Mouse (Mus musculus) lung, postnatal 25 days (tissue): ENCODE results near the gene Itch.
A peak's percentile ranks its signal among the peaks of the same experiment; 100 is the strongest.
"Not testable (repeated sequence)": the region's sequence is repeated elsewhere in the genome, so short reads cannot be mapped to it uniquely, and the experiment has no call there.

Experiments
- DNase-seq: peaks from one replicate; pipeline ENCODE4 v3.0.0; 2022; ENCODE audit warnings: low spot score

Itch gene

GRCm38 (mm10) chr2:155149296-155149695 is 16.0 kb downstream of the Itch start:
- DNase-seq = not testable (repeated sequence)

- DNase-seq = peak; percentile 26
These were observed 74.1 kb downstream of the Itch start for GRCm38 (mm10) chr2:155207419-155207818.

- no peak for DNase-seq
These were observed 89.8 kb downstream of the Itch start for GRCm38 (mm10) chr2:155223145-155223544.

GRCm38 (mm10) chr2:155224721-155225120 is 91.4 kb downstream of the Itch start:
- no peak for DNase-seq

- no peak for DNase-seq
These were observed 102.5 kb downstream of the Itch start for GRCm38 (mm10) chr2:155235746-155236361.

GRCm38 (mm10) chr2:155236362-155236992 is 103.2 kb downstream of the Itch start, which contains the start of gene Dynlrb1:
Dynlrb1 (plus strand) TSS chr2:155236533.
- DNase-seq = peak; percentile 98

- no peak for DNase-seq
These were observed 104.0 kb downstream of the Itch start for GRCm38 (mm10) chr2:155237276-155237675.

GRCm38 (mm10) chr2:155240915-155241314 is 107.6 kb downstream of the Itch start:
- DNase-seq = peak; percentile 50

- peak; percentile 25 for DNase-seq
These were observed 109.1 kb downstream of the Itch start for GRCm38 (mm10) chr2:155242296-155242855.

GRCm38 (mm10) chr2:155246231-155246630 is 112.9 kb downstream of the Itch start:
- DNase-seq = no peak

GRCm38 (mm10) chr2:155248206-155248605 is 114.9 kb downstream of the Itch start:
- no peak for DNase-seq

- DNase-seq = no peak
These were observed 115.4 kb downstream of the Itch start for GRCm38 (mm10) chr2:155248718-155249117.

GRCm38 (mm10) chr2:155249588-155249987 is 116.3 kb downstream of the Itch start:
- DNase-seq = no peak

GRCm38 (mm10) chr2:155265526-155265925 is 132.2 kb downstream of the Itch start:
- DNase-seq = no peak

GRCm38 (mm10) chr2:155266896-155267295 is 133.6 kb downstream of the Itch start:
- no peak for DNase-seq

- DNase-seq = no peak
These were observed 138.6 kb downstream of the Itch start for GRCm38 (mm10) chr2:155271957-155272356.

- no peak for DNase-seq
These were observed 139.3 kb downstream of the Itch start for GRCm38 (mm10) chr2:155272396-155273170.

GRCm38 (mm10) chr2:155273603-155274002 is 140.3 kb downstream of the Itch start:
- DNase-seq = no peak

- peak; percentile 97 for DNase-seq
These were observed 142.9 kb downstream of the Itch start, which contains the start of gene Map1lc3a for GRCm38 (mm10) chr2:155276195-155276594. Map1lc3a (plus strand) TSS chr2:155276297.
